7 mouse cellular contexts compared by ENCODE assay signal in the genomic region with DNA sequence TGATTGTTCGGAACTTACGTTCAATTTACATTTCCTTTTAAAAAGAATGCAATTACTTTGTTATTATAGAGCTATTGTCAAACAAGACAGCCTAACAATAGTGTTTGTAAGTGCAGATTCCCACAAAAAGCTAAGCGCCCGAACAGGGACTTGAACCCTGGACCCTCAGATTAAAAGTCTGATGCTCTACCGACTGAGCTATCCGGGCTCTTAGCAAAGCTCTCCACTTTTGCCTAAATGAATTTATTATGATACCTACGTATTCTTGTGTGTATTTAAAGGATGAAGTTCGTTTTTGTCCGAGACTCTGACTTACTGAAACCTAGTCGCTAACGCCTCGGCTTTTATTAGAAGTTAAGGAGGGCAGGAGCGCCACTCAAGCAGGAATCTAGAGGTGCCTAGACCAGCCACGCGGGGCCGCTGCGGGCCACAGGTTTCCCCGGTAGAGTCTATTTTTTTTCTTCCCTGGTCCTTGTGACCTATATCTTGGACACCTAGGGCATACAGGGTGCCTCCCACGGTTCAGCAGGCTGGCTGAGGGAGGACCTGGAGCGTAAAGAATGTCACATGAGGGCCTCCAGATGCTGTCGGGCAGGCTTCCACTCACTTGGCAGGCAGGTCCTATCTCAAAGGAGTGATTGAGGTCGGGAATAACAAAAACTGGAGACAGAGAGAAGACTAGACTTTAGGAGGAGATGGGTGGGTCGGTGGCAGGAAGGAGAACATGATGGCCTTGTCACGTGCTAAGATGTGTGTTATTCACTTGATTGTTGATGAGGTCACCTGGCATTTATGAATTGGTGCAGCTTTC. TPM values are rescaled to one million over a fixed set of nuclear protein-coding genes. Genes with fewer than 3 reads are reported as not detected.
DNase-seq lines count a peak whose midpoint lies in the region; ATAC-seq and TF ChIP-seq lines count a peak whose summit lies in the region.

No protein-coding gene starts in this region.

- TF ChIP-seq CTCF in intestine, postnatal 0 days (IDR thresholded peaks at IDR 0.05; ENCODE audit: low read depth), result peak; percentile 73

- ATAC-seq in granulocyte monocyte progenitor cell, adult 5-6 weeks (replicated peaks; ENCODE audit: poor library complexity, severe bottlenecking), result peak; percentile 22
- ATAC-seq in intestine, postnatal 0 days, result peak; percentile 46
- peak; percentile 2; the same call in 1 of the 2 replicates for ATAC-seq in midbrain, embryonic 12.5 days (ENCODE audit: low FRiP score, low read depth)

- no peaks in the 10 kb centered on the region for H3K36me3 ChIP-seq in intestine, postnatal 0 days (ENCODE audit: control insufficient read depth, insufficient read depth)
- H3K36me3 ChIP-seq in limb, embryonic 10.5 days, result no peaks in the 10 kb centered on the region
- H3K36me3 ChIP-seq in midbrain, embryonic 12.5 days, result no peaks in the 10 kb centered on the region

- H3K4me3 ChIP-seq in intestine, postnatal 0 days (ENCODE audit: low read depth, low read length), result peak overlapping the region; percentile 65
- H3K4me3 ChIP-seq in limb, embryonic 10.5 days, result peak overlapping the region; percentile 88
- peak overlapping the region; percentile 54 for H3K4me3 ChIP-seq in midbrain, embryonic 12.5 days

- H3K4me2 ChIP-seq in intestine, postnatal 0 days (replicated peaks; ENCODE audit: low read depth), result peak overlapping the region; percentile 90
- H3K4me2 ChIP-seq in midbrain, embryonic 12.5 days (replicated peaks), result peak overlapping the region; percentile 77

- H3K27me3 ChIP-seq in intestine, postnatal 0 days (replicated peaks; ENCODE audit: control insufficient read depth, insufficient read depth, low read length), result peaks cover 7% of the 10 kb centered on the region; the same call in 1 of the 2 replicates
- H3K27me3 ChIP-seq in limb, embryonic 10.5 days (ENCODE audit: low read depth, poor library complexity, severe bottlenecking), result peaks cover 43% of the 10 kb centered on the region
- H3K27me3 ChIP-seq in midbrain, embryonic 12.5 days, result peaks cover 59% of the 10 kb centered on the region

- peak overlapping the region; percentile 40 for H3K9ac ChIP-seq in intestine, postnatal 0 days (ENCODE audit: low read depth, low read length)
- peak overlapping the region; percentile 52 for H3K9ac ChIP-seq in midbrain, embryonic 12.5 days (replicated peaks)

- H3K9me3 ChIP-seq in intestine, postnatal 0 days (ENCODE audit: control insufficient read depth), result no peaks in the 10 kb centered on the region
- H3K9me3 ChIP-seq in limb, embryonic 10.5 days (replicated peaks), result no peaks in the 10 kb centered on the region
- H3K9me3 ChIP-seq in midbrain, embryonic 12.5 days, result no peaks in the 10 kb centered on the region

- peak overlapping the region; percentile 70 for H3K27ac ChIP-seq in intestine, postnatal 0 days (ENCODE audit: low read depth, low read length)
- H3K27ac ChIP-seq in limb, embryonic 10.5 days, result peak overlapping the region; percentile 68; the same call in 1 of the 2 replicates
- no peak overlapping the region; the same call in 1 of the 2 replicates for H3K27ac ChIP-seq in midbrain, embryonic 12.5 days (replicated peaks)

- DNase-seq in adrenal gland, adult 18-20 months (ENCODE audit: low spot score in 2 of 2), result peak; percentile 73 to 76
- DNase-seq in embryo, embryonic 10 days (ENCODE audit: low spot score), result peak; percentile 86
- peak; percentile 85 for DNase-seq in limb, embryonic 10.5 days (ENCODE audit: low spot score)
- peak; percentile 71 to 75 for DNase-seq in spleen, adult 18-20 months

- 0% methylated on average over 24 of the region's 24 CpGs for WGBS in intestine, postnatal 0 days
- WGBS in limb, embryonic 10.5 days, result under 1% methylated on average over 24 of the region's 24 CpGs
- WGBS in midbrain, embryonic 12.5 days, result under 1% methylated on average over 24 of the region's 24 CpGs

- 0 out of 2 replicates have a peak, but pooled peaks cover 10% of the 10 kb centered on the region for H3K4me1 ChIP-seq in intestine, postnatal 0 days (replicated peaks; ENCODE audit: control insufficient read depth, insufficient read depth, low read length)
- H3K4me1 ChIP-seq in limb, embryonic 10.5 days, result peaks cover 48% of the 10 kb centered on the region
- peaks cover 31% of the 10 kb centered on the region for H3K4me1 ChIP-seq in midbrain, embryonic 12.5 days

RNA-seq across cellular contexts. Expression of a gene that starts 0.5 kb away (rescaled TPM):
- 1 to 10 TPM; 1.1 to 1.6 TPM for total RNA-seq in adrenal gland, adult 18-20 months (2021)
- total RNA-seq in granulocyte monocyte progenitor cell, adult 5-6 weeks (2014; fragmentation: Nextera tagmentation), result not detected in 2 replicates
- total RNA-seq in granulocyte monocyte progenitor cell, adult 5-6 weeks (2017), result not detected in 2 replicates
- polyA plus RNA-seq in intestine, postnatal 0 days (2015; fragmentation: Nextera tagmentation; extraction: Ambion mirVana), result 0.31 and 0.82 TPM in 2 replicates
- polyA plus RNA-seq in limb, embryonic 10.5 days (2016; fragmentation: Nextera tagmentation; extraction: Ambion mirVana), result 0.28 and 0.39 TPM in 2 replicates
- polyA plus RNA-seq in midbrain, embryonic 12.5 days (2016; fragmentation: Nextera tagmentation; extraction: Ambion mirVana), result 0.66 and 0.67 TPM in 2 replicates

RNA-seq across cellular contexts. Expression of a gene that starts 2.9 kb away (rescaled TPM):
- under 1 TPM; 0.43 to 0.61 TPM for total RNA-seq in adrenal gland, adult 18-20 months (2021)
- 0.17 TPM in 1 of 2 replicates, not detected in the other for total RNA-seq in granulocyte monocyte progenitor cell, adult 5-6 weeks (2014; fragmentation: Nextera tagmentation)
- total RNA-seq in granulocyte monocyte progenitor cell, adult 5-6 weeks (2017), result not detected in 2 replicates
- polyA plus RNA-seq in intestine, postnatal 0 days (2015; fragmentation: Nextera tagmentation; extraction: Ambion mirVana), result 0.12 and 0.37 TPM in 2 replicates
- 0.15 and 0.29 TPM in 2 replicates for polyA plus RNA-seq in limb, embryonic 10.5 days (2016; fragmentation: Nextera tagmentation; extraction: Ambion mirVana)
- 0.18 and 0.29 TPM in 2 replicates for polyA plus RNA-seq in midbrain, embryonic 12.5 days (2016; fragmentation: Nextera tagmentation; extraction: Ambion mirVana)

RNA-seq across cellular contexts. Expression of a gene that starts 5.0 kb away (rescaled TPM):
- under 1 TPM in 1 of 2 experiments, not detected in 1; 0.26 TPM for total RNA-seq in adrenal gland, adult 18-20 months (2021)
- total RNA-seq in granulocyte monocyte progenitor cell, adult 5-6 weeks (2014; fragmentation: Nextera tagmentation), result not detected in 2 replicates
- not detected in 2 replicates for total RNA-seq in granulocyte monocyte progenitor cell, adult 5-6 weeks (2017)
- 0.21 and 0.37 TPM in 2 replicates for polyA plus RNA-seq in intestine, postnatal 0 days (2015; fragmentation: Nextera tagmentation; extraction: Ambion mirVana)
- 0.53 and 0.90 TPM in 2 replicates for polyA plus RNA-seq in limb, embryonic 10.5 days (2016; fragmentation: Nextera tagmentation; extraction: Ambion mirVana)
- polyA plus RNA-seq in midbrain, embryonic 12.5 days (2016; fragmentation: Nextera tagmentation; extraction: Ambion mirVana), result 0.21 and 0.38 TPM in 2 replicates

RNA-seq across cellular contexts. Expression of a gene that starts 30.2 kb away (rescaled TPM):
- 10 to 100 TPM; 66.6 to 77.7 TPM for total RNA-seq in adrenal gland, adult 18-20 months (2021)
- total RNA-seq in granulocyte monocyte progenitor cell, adult 5-6 weeks (2014; fragmentation: Nextera tagmentation), result 10.3 and 11.7 TPM in 2 replicates
- 9.4 and 9.8 TPM in 2 replicates for total RNA-seq in granulocyte monocyte progenitor cell, adult 5-6 weeks (2017)
- 7.2 and 11.3 TPM in 2 replicates for polyA plus RNA-seq in intestine, postnatal 0 days (2015; fragmentation: Nextera tagmentation; extraction: Ambion mirVana)
- 10.3 and 10.8 TPM in 2 replicates for polyA plus RNA-seq in limb, embryonic 10.5 days (2016; fragmentation: Nextera tagmentation; extraction: Ambion mirVana)
- polyA plus RNA-seq in midbrain, embryonic 12.5 days (2016; fragmentation: Nextera tagmentation; extraction: Ambion mirVana), result 9.8 and 10.9 TPM in 2 replicates

RNA-seq across cellular contexts. Expression of a gene that starts 31.5 kb away (rescaled TPM):
- total RNA-seq in adrenal gland, adult 18-20 months (2021), result not detected
- total RNA-seq in granulocyte monocyte progenitor cell, adult 5-6 weeks (2014; fragmentation: Nextera tagmentation), result not detected in 2 replicates
- total RNA-seq in granulocyte monocyte progenitor cell, adult 5-6 weeks (2017), result not detected in 2 replicates
- 0.08 and 0.13 TPM in 2 replicates for polyA plus RNA-seq in intestine, postnatal 0 days (2015; fragmentation: Nextera tagmentation; extraction: Ambion mirVana)
- polyA plus RNA-seq in limb, embryonic 10.5 days (2016; fragmentation: Nextera tagmentation; extraction: Ambion mirVana), result 0.05 TPM in 1 of 2 replicates, not detected in the other
- polyA plus RNA-seq in midbrain, embryonic 12.5 days (2016; fragmentation: Nextera tagmentation; extraction: Ambion mirVana), result 0.06 TPM in 1 of 2 replicates, not detected in the other
